Mouse (Mus musculus): ENCODE measurements around the gene 4930595M18Rik. TPM values are rescaled to one million over a fixed set of nuclear protein-coding genes. Genes with fewer than 3 reads are reported as not detected.

The 4930595M18Rik gene
- polyA plus RNA-seq (2012; rRNA removed) = not detected in 2 replicates

DNA sequence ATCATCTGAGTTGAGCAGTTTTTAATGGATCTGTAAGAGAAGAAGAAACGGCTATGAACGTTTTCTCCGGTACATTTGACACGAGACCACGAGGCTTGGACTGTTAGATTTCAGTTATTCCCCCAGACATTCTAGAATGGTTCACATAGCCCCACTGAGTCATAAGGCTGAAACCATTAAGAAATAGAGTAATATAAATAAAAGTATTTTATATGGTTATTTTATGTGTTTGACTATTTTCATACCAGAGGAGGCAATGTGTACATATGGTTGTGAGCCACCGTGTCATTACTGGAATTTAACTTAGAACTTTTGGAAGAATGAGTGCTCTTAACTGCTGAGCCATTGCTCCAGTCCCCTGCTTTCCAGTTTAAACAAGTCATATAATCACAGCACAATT, at the start of gene 4930595M18Rik:
TSS of gene 4930595M18Rik (minus strand) at position 101 of the 400 bp plus-strand sequence.
- no peak for TF ChIP-seq CTCF (IDR thresholded peaks at IDR 0.05; ENCODE audit: borderline replicate concordance, extremely low read depth, insufficient read depth, insufficient read length)
- no peak for TF ChIP-seq POLR2A (IDR thresholded peaks at IDR 0.05; ENCODE audit: borderline replicate concordance, extremely low read depth, insufficient read depth, insufficient read length, poor library complexity, severe bottlenecking)
- no peak for DNase-seq (ENCODE audit: low read depth)

DNA sequence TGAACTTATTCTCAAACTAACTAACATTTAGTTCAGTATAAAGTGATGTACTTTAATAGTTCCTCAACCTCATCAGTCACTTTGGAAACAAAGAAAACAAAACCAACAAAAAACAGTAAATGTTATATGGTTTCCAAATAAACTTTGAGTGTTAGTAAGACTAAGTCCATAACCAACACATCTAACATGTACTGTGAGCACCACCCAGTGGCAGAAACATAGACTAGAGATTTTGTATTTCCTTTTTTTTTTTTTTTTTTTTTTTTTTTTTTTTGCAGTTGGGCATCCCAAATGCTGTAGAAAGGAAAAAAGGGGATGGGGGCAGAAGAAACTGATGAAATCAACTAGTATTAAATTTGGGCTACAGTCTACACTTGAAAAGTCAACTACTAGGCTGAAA, 14.6 kb upstream of the 4930595M18Rik start:
- TF ChIP-seq POLR2A (IDR thresholded peaks at IDR 0.05; ENCODE audit: borderline replicate concordance, extremely low read depth, insufficient read depth, insufficient read length, poor library complexity, severe bottlenecking) (no peak), CTCF (IDR thresholded peaks at IDR 0.05; ENCODE audit: borderline replicate concordance, extremely low read depth, insufficient read depth, insufficient read length) (no peak)
- peak; percentile 73 for DNase-seq (ENCODE audit: low read depth)

All from brain, embryonic 14.5 days (tissue).